Mouse (Mus musculus): ENCODE measurements around the gene Iffo2. TPM values are rescaled to one million over a fixed set of nuclear protein-coding genes. Genes with fewer than 3 reads are reported as not detected.
A peak's percentile ranks its signal among the peaks of the same experiment; 100 is the strongest.

Gene Iffo2
- polyA plus RNA-seq, 1 experiment from 2014 or later, result 3.5 TPM

- no peak overlapping the region for H3K4me3 ChIP-seq (ENCODE audit: low read length)
- WGBS, result 86% methylated on average over 7 of the region's 7 CpGs
These were observed 19.1 kb downstream of the Iffo2 start for GRCm38 (mm10) chr4:139549448-139549847.

GRCm38 (mm10) chr4:139555235-139555634 is 24.9 kb downstream of the Iffo2 start:
- no peak for ATAC-seq
- Histone ChIP-seq H3K9me3 (ENCODE audit: control insufficient read depth, low read length) (no peaks in the 10 kb centered on the region), H3K9ac (ENCODE audit: low read depth, low read length) (no peak overlapping the region), H3K27ac (ENCODE audit: low read depth, low read length) (no peak overlapping the region), H3K4me1 (ENCODE audit: control insufficient read depth, insufficient read depth, low read depth, low read length) (no peaks in the 10 kb centered on the region), H3K4me2 (ENCODE audit: low read length) (no peak overlapping the region), H3K36me3 (ENCODE audit: control insufficient read depth, insufficient read depth, low read length) (no peaks in the 10 kb centered on the region), H3K4me3 (ENCODE audit: low read length) (no peak overlapping the region), H3K27me3 (replicated peaks; ENCODE audit: control insufficient read depth, insufficient read depth, low read length) (no peaks in the 10 kb centered on the region)
- 81% methylated on average over 11 of the region's 11 CpGs for WGBS

More at GRCm38 (mm10) chr4:139549448-139549847, 19.1 kb downstream of the Iffo2 start:
- Histone ChIP-seq H3K36me3 (ENCODE audit: control insufficient read depth, insufficient read depth, low read length) (no peaks in the 10 kb centered on the region), H3K27ac (ENCODE audit: low read depth, low read length) (no peak overlapping the region), H3K9me3 (ENCODE audit: control insufficient read depth, low read length) (no peaks in the 10 kb centered on the region), H3K9ac (ENCODE audit: low read depth, low read length) (no peak overlapping the region), H3K4me2 (ENCODE audit: low read length) (no peak overlapping the region), H3K27me3 (replicated peaks; ENCODE audit: control insufficient read depth, insufficient read depth, low read length) (no peaks in the 10 kb centered on the region), H3K4me1 (ENCODE audit: control insufficient read depth, insufficient read depth, low read depth, low read length) (no peaks in the 10 kb centered on the region)
- no peak for ATAC-seq

DNA sequence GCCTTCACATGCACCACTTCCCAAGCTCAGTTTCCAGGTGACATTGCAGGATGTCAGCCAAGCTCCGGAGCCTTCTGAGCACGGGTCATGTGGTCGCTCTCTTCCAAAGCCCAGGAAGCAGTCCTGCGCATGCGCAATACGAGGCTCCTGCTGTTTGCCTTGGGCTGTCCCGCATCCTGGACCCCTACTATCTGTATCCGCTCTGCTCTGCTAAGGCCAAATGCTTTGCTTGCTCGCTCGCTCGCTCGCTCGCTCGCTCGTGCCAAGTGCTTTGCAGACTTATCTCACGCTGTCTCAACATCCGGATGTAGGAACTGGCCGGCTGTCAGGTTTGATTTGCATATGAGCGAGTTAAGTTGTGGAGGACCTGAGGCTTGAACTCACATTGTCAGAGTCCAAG is 25.6 kb downstream of the Iffo2 start:
- Histone ChIP-seq H3K27me3 (replicated peaks; ENCODE audit: control insufficient read depth, insufficient read depth, low read length) (no peaks in the 10 kb centered on the region), H3K4me1 (ENCODE audit: control insufficient read depth, insufficient read depth, low read depth, low read length) (no peaks in the 10 kb centered on the region), H3K9me3 (ENCODE audit: control insufficient read depth, low read length) (no peaks in the 10 kb centered on the region), H3K9ac (ENCODE audit: low read depth, low read length) (no peak overlapping the region), H3K4me2 (ENCODE audit: low read length) (no peak overlapping the region), H3K4me3 (ENCODE audit: low read length) (no peak overlapping the region), H3K36me3 (ENCODE audit: control insufficient read depth, insufficient read depth, low read length) (no peaks in the 10 kb centered on the region), H3K27ac (ENCODE audit: low read depth, low read length) (no peak overlapping the region)
- WGBS, result 82% methylated on average over 19 of the region's 19 CpGs
- no peak for ATAC-seq

- Histone ChIP-seq H3K27me3 (replicated peaks; ENCODE audit: control insufficient read depth, insufficient read depth, low read length) (no peaks in the 10 kb centered on the region), H3K4me3 (ENCODE audit: low read length) (no peak overlapping the region), H3K4me2 (ENCODE audit: low read length) (no peak overlapping the region), H3K27ac (ENCODE audit: low read depth, low read length) (no peak overlapping the region), H3K9me3 (ENCODE audit: control insufficient read depth, low read length) (no peaks in the 10 kb centered on the region), H3K9ac (ENCODE audit: low read depth, low read length) (no peak overlapping the region), H3K36me3 (ENCODE audit: control insufficient read depth, insufficient read depth, low read length) (no peaks in the 10 kb centered on the region), H3K4me1 (ENCODE audit: control insufficient read depth, insufficient read depth, low read depth, low read length) (no peaks in the 10 kb centered on the region)
- WGBS, result 87% methylated on average over 15 of the region's 15 CpGs
- ATAC-seq, result no peak
These were observed 38.0 kb downstream of the Iffo2 start for GRCm38 (mm10) chr4:139568361-139568760.

DNA sequence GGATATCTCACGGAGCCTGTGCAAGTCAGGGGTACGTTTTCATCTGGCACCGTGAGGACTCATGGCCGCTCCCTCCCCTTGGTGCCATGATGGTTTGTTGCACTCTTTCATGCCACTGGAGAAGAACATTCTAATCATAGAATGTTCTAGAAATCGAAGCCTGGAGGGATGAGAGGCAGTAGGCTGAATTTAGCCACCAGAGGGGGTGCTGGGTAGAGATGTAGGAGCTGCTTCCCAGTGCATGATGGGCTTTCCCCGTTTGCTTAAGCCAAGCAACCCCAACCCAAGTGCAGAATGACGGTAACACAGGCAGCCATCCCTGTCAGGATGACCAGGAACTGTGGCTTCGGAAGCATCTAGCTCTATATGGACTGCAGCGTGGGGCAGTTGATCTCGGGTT is 40.4 kb downstream of the Iffo2 start:
- Histone ChIP-seq H3K9ac (ENCODE audit: low read depth, low read length) (no peak overlapping the region), H3K27ac (ENCODE audit: low read depth, low read length) (no peak overlapping the region), H3K27me3 (replicated peaks; ENCODE audit: control insufficient read depth, insufficient read depth, low read length) (no peaks in the 10 kb centered on the region), H3K36me3 (ENCODE audit: control insufficient read depth, insufficient read depth, low read length) (no peaks in the 10 kb centered on the region), H3K4me2 (ENCODE audit: low read length) (no peak overlapping the region), H3K4me1 (ENCODE audit: control insufficient read depth, insufficient read depth, low read depth, low read length) (peaks cover 7% of the 10 kb centered on the region), H3K4me3 (ENCODE audit: low read length) (no peak overlapping the region), H3K9me3 (ENCODE audit: control insufficient read depth, low read length) (no peaks in the 10 kb centered on the region)
- 84% methylated on average over 10 of the region's 10 CpGs for WGBS
- no peak for ATAC-seq

- Histone ChIP-seq H3K9me3 (ENCODE audit: control insufficient read depth, low read length) (no peaks in the 10 kb centered on the region), H3K4me1 (ENCODE audit: control insufficient read depth, insufficient read depth, low read depth, low read length) (peaks cover 25% of the 10 kb centered on the region), H3K27ac (ENCODE audit: low read depth, low read length) (no peak overlapping the region; the same call in 1 of the 2 replicates), H3K9ac (ENCODE audit: low read depth, low read length) (no peak overlapping the region), H3K36me3 (ENCODE audit: control insufficient read depth, insufficient read depth, low read length) (no peaks in the 10 kb centered on the region; the same call in 1 of the 2 replicates), H3K4me2 (ENCODE audit: low read length) (no peak overlapping the region), H3K27me3 (replicated peaks; ENCODE audit: control insufficient read depth, insufficient read depth, low read length) (no peaks in the 10 kb centered on the region), H3K4me3 (ENCODE audit: low read length) (no peak overlapping the region)
- WGBS, result 90% methylated on average over 12 of the region's 12 CpGs
- ATAC-seq, result no peak
These were observed 42.7 kb downstream of the Iffo2 start for GRCm38 (mm10) chr4:139572928-139573512.

- Histone ChIP-seq H3K27me3 (replicated peaks; ENCODE audit: control insufficient read depth, insufficient read depth, low read length) (no peaks in the 10 kb centered on the region), H3K4me1 (ENCODE audit: control insufficient read depth, insufficient read depth, low read depth, low read length) (peaks cover 30% of the 10 kb centered on the region), H3K4me2 (ENCODE audit: low read length) (peak overlapping the region; percentile 83), H3K27ac (ENCODE audit: low read depth, low read length) (peak overlapping the region; percentile 93), H3K9me3 (ENCODE audit: control insufficient read depth, low read length) (no peaks in the 10 kb centered on the region), H3K9ac (ENCODE audit: low read depth, low read length) (peak overlapping the region; percentile 79), H3K4me3 (ENCODE audit: low read length) (peak overlapping the region; percentile 92), H3K36me3 (ENCODE audit: control insufficient read depth, insufficient read depth, low read length) (no peaks in the 10 kb centered on the region; the same call in 1 of the 2 replicates)
- ATAC-seq, result peak; percentile 97
- WGBS, result under 1% methylated on average over 47 of the region's 52 CpGs
These were observed 43.9 kb downstream of the Iffo2 start for GRCm38 (mm10) chr4:139574156-139574798.

- H3K9ac ChIP-seq (ENCODE audit: low read depth, low read length), result peak overlapping the region; percentile 79
- under 1% methylated on average over 93 of the region's 111 CpGs for WGBS
- H3K9me3 ChIP-seq (ENCODE audit: control insufficient read depth, low read length), result no peaks in the 10 kb centered on the region
- peak overlapping the region; percentile 92 for H3K4me3 ChIP-seq (ENCODE audit: low read length)
- H3K36me3 ChIP-seq (ENCODE audit: control insufficient read depth, insufficient read depth, low read length), result no peaks in the 10 kb centered on the region; the same call in 1 of the 2 replicates
- ATAC-seq, result peak; percentile 9
- peak overlapping the region; percentile 83 for H3K4me2 ChIP-seq (ENCODE audit: low read length)
- no peaks in the 10 kb centered on the region for H3K27me3 ChIP-seq (replicated peaks; ENCODE audit: control insufficient read depth, insufficient read depth, low read length)
- peak overlapping the region; percentile 93 for H3K27ac ChIP-seq (ENCODE audit: low read depth, low read length)
- peaks cover 31% of the 10 kb centered on the region for H3K4me1 ChIP-seq (ENCODE audit: control insufficient read depth, insufficient read depth, low read depth, low read length)
These were observed 44.7 kb downstream of the Iffo2 start for GRCm38 (mm10) chr4:139574799-139575672.

- peak overlapping the region; percentile 93 for H3K27ac ChIP-seq (ENCODE audit: low read depth, low read length)
- ATAC-seq, result no peak
- H3K4me1 ChIP-seq (ENCODE audit: control insufficient read depth, insufficient read depth, low read depth, low read length), result peaks cover 36% of the 10 kb centered on the region
- no peaks in the 10 kb centered on the region for H3K27me3 ChIP-seq (replicated peaks; ENCODE audit: control insufficient read depth, insufficient read depth, low read length)
- 10% methylated on average over 14 of the region's 14 CpGs for WGBS
- peak overlapping the region; percentile 83 for H3K4me2 ChIP-seq (ENCODE audit: low read length)
- no peaks in the 10 kb centered on the region; the same call in 1 of the 2 replicates for H3K36me3 ChIP-seq (ENCODE audit: control insufficient read depth, insufficient read depth, low read length)
- H3K4me3 ChIP-seq (ENCODE audit: low read length), result peak overlapping the region; percentile 92
- H3K9me3 ChIP-seq (ENCODE audit: control insufficient read depth, low read length), result no peaks in the 10 kb centered on the region
- H3K9ac ChIP-seq (ENCODE audit: low read depth, low read length), result peak overlapping the region; percentile 79
These were observed 45.3 kb downstream of the Iffo2 start for GRCm38 (mm10) chr4:139575673-139576003.
